Mouse (Mus musculus) forebrain, embryonic 15.5 days (tissue): ENCODE measurements around the gene Uck1. TPM values are rescaled to one million over a fixed set of nuclear protein-coding genes. Genes with fewer than 3 reads are reported as not detected.

Experiments used
- ATAC-seq: fragments of 200-750 bp; cut with Nextera tagmentation; replicated peaks from 2 replicates; pipeline ENCODE4 v1.8.0; 2017; ENCODE audit warnings: mild to moderate bottlenecking, moderate TSS enrichment, moderate library complexity
- H3K27ac ChIP-seq: fragments of 300-500 bp; sonication (generic); replicated peaks from 2 replicates; pipeline ENCODE4 v1.5.1; 2015; ENCODE audit warnings: mild to moderate bottlenecking, inconsistent platforms
- H3K27me3 ChIP-seq: fragments of 300-500 bp; sonication (generic); 2 replicates; pipeline ENCODE4 v1.6.1; 2015; ENCODE audit warnings: inconsistent platforms
- H3K36me3 ChIP-seq: fragments of 300-500 bp; sonication (generic); 2 replicates; pipeline ENCODE4 v1.6.1; 2015; ENCODE audit warnings: mild to moderate bottlenecking, inconsistent platforms
- H3K4me1 ChIP-seq: fragments of 300-500 bp; sonication (generic); 2 replicates; pipeline ENCODE4 v1.6.1; 2015; ENCODE audit warnings: inconsistent platforms
- H3K4me2 ChIP-seq: fragments of 300-500 bp; sonication (generic); replicated peaks from 2 replicates; pipeline ENCODE4 v1.6.1; 2015; ENCODE audit warnings: mild to moderate bottlenecking, inconsistent platforms
- H3K4me3 ChIP-seq: fragments of 300-500 bp; sonication (generic); 2 replicates; pipeline ENCODE4 v1.5.1; 2015; ENCODE audit warnings: mild to moderate bottlenecking, inconsistent platforms
- H3K9ac ChIP-seq: fragments of 300-500 bp; sonication (generic); replicated peaks from 2 replicates; pipeline ENCODE4 v1.6.1; 2015; ENCODE audit warnings: mild to moderate bottlenecking, inconsistent platforms
- H3K9me3 ChIP-seq: fragments of 300-500 bp; sonication (generic); 2 replicates; pipeline ENCODE4 v1.6.1; 2016; ENCODE audit warnings: inconsistent platforms
- WGBS: fragments of 180-500 bp; shearing (Covaris S2); methylation state at CpG from one replicate; pipeline ENCODE4 v1.1.7; 2015; ENCODE audit warnings: mixed read lengths; 5-methylcytosine and 5-hydroxymethylcytosine counted together
- polyA plus RNA-seq: library from polyadenylated mRNA; unstranded; fragments of >200 nt; fragmentation: Nextera tagmentation; extraction: Ambion mirVana; gene quantifications from 2 replicates; pipeline ENCODE4 v1.2.1, GENCODE M21; 2015

Uck1 gene
- polyA plus RNA-seq, 1 experiment from 2014 or later, result 95.3 TPM

- H3K4me3 ChIP-seq, result no peak overlapping the region
- no peaks in the 10 kb centered on the region for H3K27me3 ChIP-seq
- no peak overlapping the region for H3K9ac ChIP-seq
- H3K27ac ChIP-seq, result no peak overlapping the region
- 62% methylated on average over 10 of the region's 10 CpGs for WGBS
- no peak overlapping the region for H3K4me2 ChIP-seq
- H3K36me3 ChIP-seq, result peaks cover 99% of the 10 kb centered on the region
- H3K4me1 ChIP-seq, result no peaks in the 10 kb centered on the region
- no peak for ATAC-seq
- H3K9me3 ChIP-seq, result no peaks in the 10 kb centered on the region
These were observed 47.0 kb downstream of the Uck1 start for GRCm38 (mm10) chr2:32213000-32213399.

- no peaks in the 10 kb centered on the region for H3K4me1 ChIP-seq
- H3K36me3 ChIP-seq, result peaks cover 99% of the 10 kb centered on the region
- H3K27me3 ChIP-seq, result no peaks in the 10 kb centered on the region
- H3K4me3 ChIP-seq, result no peak overlapping the region
- H3K27ac ChIP-seq, result no peak overlapping the region
- 88% methylated on average over 8 of the region's 8 CpGs for WGBS
- H3K9me3 ChIP-seq, result no peaks in the 10 kb centered on the region
- H3K4me2 ChIP-seq, result no peak overlapping the region
- ATAC-seq, result no peak
- no peak overlapping the region for H3K9ac ChIP-seq
These were observed 48.3 kb downstream of the Uck1 start for GRCm38 (mm10) chr2:32211689-32212088.

GRCm38 (mm10) chr2:32207682-32208081 lies 52.3 kb downstream of the Uck1 start:
- H3K27me3 ChIP-seq, result no peaks in the 10 kb centered on the region
- peaks cover 99% of the 10 kb centered on the region for H3K36me3 ChIP-seq
- H3K4me2 ChIP-seq, result no peak overlapping the region
- no peak overlapping the region for H3K27ac ChIP-seq
- H3K9ac ChIP-seq, result no peak overlapping the region
- H3K4me1 ChIP-seq, result no peaks in the 10 kb centered on the region
- no peaks in the 10 kb centered on the region for H3K9me3 ChIP-seq
- 100% methylated on average over 1 of the region's 1 CpGs for WGBS
- no peak overlapping the region for H3K4me3 ChIP-seq
- ATAC-seq, result no peak

Other genes with a start within 250 kb of the Uck1 start
- 0.46 and 0.54 TPM in 2 replicates for gene Fam78a, start 175.3 kb downstream of the Uck1 start, polyA plus RNA-seq
- 16.4 and 17.0 TPM in 2 replicates for gene Plpp7, start 164.6 kb downstream of the Uck1 start, polyA plus RNA-seq
- 76.2 and 88.8 TPM in 2 replicates for gene Prrc2b, start 109.1 kb downstream of the Uck1 start, polyA plus RNA-seq
- gene Pomt1, start 23.6 kb downstream of the Uck1 start, polyA plus RNA-seq, result 29.9 and 34.5 TPM in 2 replicates
- 24.7 and 27.4 TPM in 2 replicates for gene Golga2, start 27.2 kb upstream of the Uck1 start, polyA plus RNA-seq
- gene Swi5, start 27.9 kb upstream of the Uck1 start, polyA plus RNA-seq, result 369 and 379 TPM in 2 replicates
- 54.0 and 55.3 TPM in 2 replicates for gene Ciz1, start 92.2 kb upstream of the Uck1 start, polyA plus RNA-seq
- 23.7 and 29.1 TPM in 2 replicates for gene Dnm1, start 93.2 kb upstream of the Uck1 start, polyA plus RNA-seq
- gene 1110008P14Rik, start 121.8 kb upstream of the Uck1 start, polyA plus RNA-seq, result 79.5 and 80.9 TPM in 2 replicates
- 0.51 and 0.63 TPM in 2 replicates for gene Lcn2, start 128.1 kb upstream of the Uck1 start, polyA plus RNA-seq
- 39.9 and 40.3 TPM in 2 replicates for gene Ptges2, start 135.7 kb upstream of the Uck1 start, polyA plus RNA-seq
- gene Naif1, start 190.3 kb upstream of the Uck1 start, polyA plus RNA-seq, result 6.3 and 7.0 TPM in 2 replicates
- 46.4 and 48.2 TPM in 2 replicates for gene Slc25a25, start 191.3 kb upstream of the Uck1 start, polyA plus RNA-seq